Mouse (Mus musculus) induced T-regulatory cell, adult 2 months (primary cell): ENCODE data around the gene Wnk3.
A peak's percentile ranks its signal among the peaks of the same experiment; 100 is the strongest.

ENCODE experiments used
- DNase-seq: peaks from one replicate; pipeline ENCODE4 v3.0.0-alpha.2; 2012; ENCODE audit warnings: low read depth

The Wnk3 gene

GRCm38 (mm10) chrX:151197778-151198177 lies at the start of gene Wnk3:
Gene Wnk3 (plus strand): TSS chrX:151198078.
- no peak for DNase-seq

DNA sequence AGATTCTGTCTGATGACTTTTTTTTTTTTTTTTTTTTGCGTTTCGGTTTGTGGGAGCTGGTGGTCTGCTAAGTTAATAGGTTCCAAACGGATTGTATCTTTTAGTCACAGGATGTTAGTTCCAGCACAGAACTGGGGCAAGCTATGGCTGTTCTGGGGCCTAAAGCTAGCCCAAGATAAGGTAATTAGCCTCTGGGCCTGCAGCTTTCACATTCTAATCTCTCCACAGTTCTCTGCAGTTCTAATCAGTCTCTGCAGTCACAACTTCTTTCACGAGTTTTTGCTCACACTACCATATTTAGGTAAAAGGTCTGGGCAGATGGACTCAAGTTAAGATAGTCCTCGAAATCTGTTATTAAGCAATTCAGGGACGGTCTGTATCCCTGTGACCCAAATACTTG lies 39.5 kb upstream of the Wnk3 start:
- DNase-seq: no peak

DNA sequence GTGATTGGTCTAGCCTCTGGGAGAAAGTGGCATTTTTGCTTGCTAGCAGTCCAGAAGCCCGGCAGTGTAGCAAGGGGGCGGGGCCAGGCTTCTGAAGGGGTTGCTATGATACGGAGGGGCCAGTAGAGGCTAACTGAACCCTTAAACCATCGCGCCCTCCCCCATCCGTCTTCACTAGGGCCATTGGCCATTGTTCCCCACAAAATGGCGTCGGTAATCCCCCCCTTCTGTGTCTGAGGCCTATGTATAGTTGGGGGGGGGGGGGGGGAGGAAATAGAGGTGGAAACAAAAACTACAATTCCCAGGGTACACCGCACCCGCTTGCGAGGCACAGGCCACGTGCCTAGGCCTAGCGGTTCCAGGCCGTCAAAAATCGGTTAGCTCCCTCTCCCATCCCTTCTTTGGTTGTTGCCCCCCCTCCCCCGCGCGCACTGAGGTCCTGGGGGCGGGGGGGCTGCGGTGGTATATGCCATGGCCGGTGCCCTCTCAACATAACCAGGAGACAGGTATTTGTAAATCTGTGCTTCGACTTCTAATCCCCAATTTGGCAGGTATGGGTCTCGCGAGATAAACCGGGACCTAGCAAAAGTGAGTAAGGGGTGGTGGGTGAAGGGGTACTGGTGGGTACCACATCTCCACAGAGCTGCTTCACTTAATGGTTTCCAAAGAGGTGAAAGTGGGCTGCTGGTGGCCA lies 29.3 kb upstream of the Wnk3 start:
- peak; percentile 2 for DNase-seq

GRCm38 (mm10) chrX:151169261-151169961 lies 28.5 kb upstream of the Wnk3 start:
- peak; percentile 7 for DNase-seq

GRCm38 (mm10) chrX:151173134-151173533 lies 24.7 kb upstream of the Wnk3 start:
- DNase-seq: peak; percentile 7

DNA sequence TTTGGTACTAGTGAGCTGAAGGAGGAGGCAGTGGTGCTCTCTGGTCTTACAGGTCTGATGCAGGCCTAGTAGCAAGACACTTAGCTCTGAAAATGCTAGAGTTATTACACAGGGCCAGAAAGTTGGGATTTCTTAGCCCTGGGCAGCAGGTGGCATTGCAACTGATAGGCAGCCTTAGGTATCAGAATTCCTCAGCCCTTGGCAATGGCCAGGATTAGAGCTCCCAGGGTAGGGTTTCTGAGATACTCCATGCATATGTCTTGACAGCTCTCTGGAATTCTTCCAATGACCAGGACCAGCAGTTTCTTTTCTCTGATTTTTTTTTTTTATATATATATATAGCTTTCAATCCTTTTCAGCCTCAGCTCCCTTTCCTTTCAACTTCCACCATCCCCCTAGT lies 100.5 kb downstream of the Wnk3 start:
- no peak for DNase-seq

- DNase-seq: peak; percentile 23
These were observed 115.9 kb downstream of the Wnk3 start for GRCm38 (mm10) chrX:151313732-151314131.

DNA sequence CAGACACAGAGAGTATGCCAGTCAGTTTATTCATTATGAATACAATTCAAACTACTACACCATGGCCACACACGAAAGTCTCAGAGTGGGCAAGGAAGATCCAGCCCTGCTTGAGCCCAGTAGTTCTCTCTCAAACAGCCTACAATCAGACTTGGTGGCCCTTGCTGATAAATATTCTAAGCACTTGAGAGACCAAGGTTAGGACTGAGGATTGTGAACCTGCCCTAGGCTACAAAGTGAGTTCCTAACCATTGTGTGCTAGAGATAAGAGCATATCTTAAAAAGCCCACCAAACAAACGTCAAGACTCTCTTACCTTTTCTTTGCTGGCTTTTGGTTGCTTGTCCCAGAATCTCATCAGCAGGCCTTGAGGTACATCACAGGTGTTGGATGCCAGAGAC lies 135.7 kb downstream of the Wnk3 start:
- no peak for DNase-seq

GRCm38 (mm10) chrX:151337804-151338203 lies 139.9 kb downstream of the Wnk3 start:
- DNase-seq: no peak

- DNase-seq: peak; percentile 91
These were observed 146.1 kb downstream of the Wnk3 start, which contains the start of gene Fam120c for GRCm38 (mm10) chrX:151343761-151344500. Gene Fam120c (plus strand): TSS chrX:151344175.

- DNase-seq: peak; percentile 73
These were observed 146.7 kb downstream of the Wnk3 start for GRCm38 (mm10) chrX:151344501-151344984.

- peak; percentile 23 for DNase-seq
These were observed 147.7 kb downstream of the Wnk3 start for GRCm38 (mm10) chrX:151345333-151346125.

DNA sequence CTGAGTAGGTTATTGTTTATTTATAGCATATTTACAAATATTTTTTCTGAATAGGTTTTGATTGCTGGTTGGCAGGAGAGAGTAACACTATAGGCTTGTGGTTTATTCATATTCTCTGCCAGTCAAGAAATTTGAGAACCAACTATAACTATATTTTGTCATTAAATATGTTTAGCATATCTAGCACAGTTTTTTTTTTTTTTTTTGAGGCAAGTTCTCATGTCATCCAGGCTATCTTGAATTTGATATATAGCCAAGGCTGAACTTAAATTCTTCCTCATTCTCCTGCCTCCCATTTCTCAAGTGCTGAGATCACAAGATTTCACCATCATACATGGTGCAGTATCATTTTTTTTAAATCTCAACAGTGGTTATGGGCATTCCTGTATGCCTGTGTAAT lies 149.4 kb downstream of the Wnk3 start:
- no peak for DNase-seq

GRCm38 (mm10) chrX:151349322-151349721 lies 151.4 kb downstream of the Wnk3 start:
- no peak for DNase-seq
